Mouse (Mus musculus) MEL (cell line): Measurements from ENCODE around the gene Kcnh1.

Experiments used
- CHD2 ChIP-seq: IDR thresholded peaks from 2 replicates; pipeline ENCODE4 v1.6.1; 2011; ENCODE audit warnings: low read length, improper control_type of control experiment
- MAZ ChIP-seq: IDR thresholded peaks from 2 replicates; pipeline ENCODE4 v1.6.1; 2012; ENCODE audit warnings: low read depth, mild to moderate bottlenecking, inconsistent platforms, low read length, improper control_type of control experiment
- POLR2A ChIP-seq, 2 experiments: IDR thresholded peaks; 2 replicates each; pipeline ENCODE4 v1.6.1; 2011 to 2012; ENCODE audit warnings: low read length in 2 of 2, mild to moderate bottlenecking in 2 of 2, control low read depth in 1 of 2, improper control_type of control experiment in 1 of 2, low read depth in 1 of 2, moderate library complexity in 1 of 2; ENCODE audit not compliant: control insufficient read depth in 1 of 2, insufficient read depth in 1 of 2, poor library complexity in 1 of 2
- ZNF384 ChIP-seq: IDR thresholded peaks from 2 replicates; pipeline ENCODE4 v1.6.1; 2012; ENCODE audit warnings: low read depth, mild to moderate bottlenecking, inconsistent platforms, low read length, improper control_type of control experiment

DNA sequence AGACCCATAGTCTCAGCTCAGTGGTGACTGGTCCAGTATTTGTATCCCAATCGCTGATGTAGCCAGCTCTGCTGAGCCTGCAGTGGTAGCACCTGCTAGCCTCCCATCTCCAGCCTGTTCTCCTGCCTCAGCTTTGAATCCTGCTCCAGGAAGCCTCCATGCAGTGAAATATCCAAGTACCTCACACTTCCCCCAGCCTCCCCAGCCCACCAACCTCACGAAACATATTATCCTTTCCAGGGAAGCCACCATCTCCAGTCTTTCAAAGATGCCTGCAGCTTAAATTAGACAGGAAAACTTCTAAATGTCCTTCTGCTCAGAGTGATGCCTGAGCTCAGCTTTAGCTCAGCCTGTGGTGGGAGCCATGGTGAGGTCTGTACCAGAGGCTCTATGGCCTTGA lies 168.6 kb downstream of the Kcnh1 start:
- TF ChIP-seq POLR2A (IDR thresholded peaks at IDR 0.05; ENCODE audit: control insufficient read depth in 1 of 2, insufficient read depth in 1 of 2, low read depth in 1 of 2, low read length in 2 of 2, poor library complexity in 1 of 2) (no peak), MAZ (no peak), CHD2 (no peak), ZNF384 (no peak)
